Mouse (Mus musculus) urinary bladder, adult 2 months (tissue): ENCODE data around the gene Mvb12a. TPM values are rescaled to one million over a fixed set of nuclear protein-coding genes. Genes with fewer than 3 reads are reported as not detected.

ENCODE experiments used
- DNase-seq: peaks from one replicate; pipeline ENCODE4 v3.0.0; 2022; ENCODE audit warnings: low spot score
- polyA plus RNA-seq: library from polyadenylated mRNA; depleted of rRNA; stranded (reverse); fragments of >200 nt; gene quantifications from 2 replicates; pipeline ENCODE4 v1.2.3, GENCODE M21; 2012

Mvb12a gene
- polyA plus RNA-seq, 1 experiment, result 115 TPM

- DNase-seq, result no peak
Measured at GRCm38 (mm10) chr8:71566501-71566900, 23.8 kb downstream of the Mvb12a start, which contains the start of gene Nxnl1. Gene Nxnl1, minus strand, starts transcription at chr8:71566601.

GRCm38 (mm10) chr8:71567587-71567986, 24.9 kb downstream of the Mvb12a start:
- DNase-seq, result no peak

GRCm38 (mm10) chr8:71568387-71568937, 25.7 kb downstream of the Mvb12a start, which contains the start of gene Slc27a1:
Gene Slc27a1, plus strand, starts transcription at chr8:71568882.
- no peak for DNase-seq

- no peak for DNase-seq
Measured at GRCm38 (mm10) chr8:71568941-71569340, 26.2 kb downstream of the Mvb12a start.

DNA sequence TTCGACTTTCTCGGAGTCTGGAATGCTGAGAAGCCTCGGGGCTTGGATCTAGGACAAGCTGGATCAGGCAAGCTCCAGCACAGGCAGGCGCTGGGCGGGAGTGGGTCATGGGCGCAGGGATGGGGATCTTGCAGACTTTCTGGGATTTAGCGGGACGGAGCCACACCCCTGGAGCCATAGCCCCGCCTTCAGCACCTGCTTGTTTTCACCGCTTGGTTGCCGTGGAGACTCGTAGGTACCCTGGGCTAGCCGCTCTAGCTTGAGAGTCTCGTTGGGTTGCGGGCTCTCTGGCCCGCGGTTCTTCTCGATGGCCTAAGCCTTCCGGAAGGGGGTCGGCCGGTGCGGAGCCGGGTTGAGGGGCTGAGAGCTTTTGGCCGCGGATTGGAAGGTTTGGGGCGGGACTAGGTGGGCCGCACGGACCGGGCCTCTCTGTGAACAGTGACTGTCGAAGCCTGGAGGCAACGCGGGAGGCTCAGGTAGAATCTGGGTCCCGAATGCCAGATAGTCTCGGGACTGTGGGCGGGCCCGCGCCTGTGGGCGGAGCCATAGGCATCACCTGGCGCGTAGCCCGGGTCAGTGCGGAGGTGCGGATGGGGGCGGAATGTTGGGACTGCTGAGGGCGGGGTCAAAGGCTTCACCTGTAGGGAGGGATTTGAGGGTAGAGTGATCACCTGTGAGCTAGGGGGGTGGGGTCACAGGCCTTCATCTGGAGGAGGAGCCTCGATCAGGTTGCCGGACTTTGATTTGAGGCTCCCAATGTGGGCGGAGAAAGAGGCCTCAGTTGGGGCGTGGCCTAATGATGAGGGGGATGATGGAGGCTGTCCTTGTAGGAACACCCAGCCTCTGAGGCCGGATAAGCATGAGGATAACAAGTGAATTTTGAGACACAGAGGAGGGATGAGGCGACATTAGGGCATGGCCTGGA, 26.9 kb downstream of the Mvb12a start:
- DNase-seq, result peak; percentile 86

GRCm38 (mm10) chr8:71570291-71570954, 27.7 kb downstream of the Mvb12a start:
- peak; percentile 83 for DNase-seq

- no peak for DNase-seq
Measured at GRCm38 (mm10) chr8:71572077-71572476, 29.4 kb downstream of the Mvb12a start.

- DNase-seq, result no peak
Measured at GRCm38 (mm10) chr8:71572847-71573633, 30.3 kb downstream of the Mvb12a start.

- DNase-seq, result no peak
Measured at GRCm38 (mm10) chr8:71574426-71574825, 31.7 kb downstream of the Mvb12a start.

- no peak for DNase-seq
Measured at GRCm38 (mm10) chr8:71575020-71575419, 32.3 kb downstream of the Mvb12a start.

DNA sequence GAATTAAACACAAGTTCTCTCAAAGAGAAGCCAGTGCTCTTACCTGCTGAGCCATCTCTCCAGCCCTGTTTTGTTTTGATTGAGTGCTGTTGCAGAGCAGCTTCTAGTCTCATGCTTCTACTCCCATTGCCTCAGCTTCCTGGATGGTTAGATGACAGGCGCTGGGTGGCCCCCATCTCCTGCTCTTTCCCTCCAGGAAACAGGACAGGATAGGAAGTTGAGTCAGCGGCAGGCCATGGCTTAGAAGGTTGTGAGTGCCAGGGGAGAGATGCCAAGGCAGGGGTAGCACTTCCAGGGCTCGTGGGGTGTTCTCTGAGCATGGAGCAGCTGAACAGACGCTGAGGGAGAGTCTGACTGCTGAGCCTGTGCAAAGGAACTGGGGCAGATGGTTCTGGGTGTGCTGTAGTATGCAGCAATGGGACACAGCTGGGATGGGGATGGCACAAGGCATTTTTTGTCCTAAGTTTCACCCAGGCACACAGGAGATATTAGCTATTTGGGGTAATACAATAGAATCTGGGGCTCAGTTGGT, 35.2 kb downstream of the Mvb12a start:
- no peak for DNase-seq

GRCm38 (mm10) chr8:71579009-71579408, 36.3 kb downstream of the Mvb12a start:
- no peak for DNase-seq

- DNase-seq, result no peak
Measured at GRCm38 (mm10) chr8:71579476-71579875, 36.8 kb downstream of the Mvb12a start.

GRCm38 (mm10) chr8:71580201-71580600, 37.5 kb downstream of the Mvb12a start:
- no peak for DNase-seq

- peak; percentile 24 for DNase-seq
Measured at GRCm38 (mm10) chr8:71586891-71587290, 44.2 kb downstream of the Mvb12a start.

DNA sequence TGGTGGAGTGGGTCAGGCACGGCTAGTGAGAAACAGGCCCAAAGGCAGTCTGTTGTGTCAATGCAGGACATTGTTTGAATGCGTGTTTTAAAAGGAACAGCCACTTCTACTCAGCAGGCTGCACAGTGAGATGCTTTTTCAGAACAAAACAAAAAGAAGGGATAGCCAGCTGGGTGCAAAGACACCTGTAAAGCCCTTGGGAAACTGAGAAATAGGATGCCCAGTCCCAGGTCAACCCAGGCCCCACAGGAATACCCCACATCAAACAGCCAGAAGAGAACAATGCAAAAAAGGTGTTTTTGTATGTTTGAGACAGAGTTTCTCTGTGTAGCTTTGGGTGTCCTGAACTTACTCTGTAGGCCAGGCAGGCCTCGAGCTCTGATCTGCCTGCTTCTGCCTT, 46.0 kb downstream of the Mvb12a start:
- DNase-seq, result no peak

GRCm38 (mm10) chr8:71591017-71591416, 48.3 kb downstream of the Mvb12a start:
- no peak for DNase-seq

DNA sequence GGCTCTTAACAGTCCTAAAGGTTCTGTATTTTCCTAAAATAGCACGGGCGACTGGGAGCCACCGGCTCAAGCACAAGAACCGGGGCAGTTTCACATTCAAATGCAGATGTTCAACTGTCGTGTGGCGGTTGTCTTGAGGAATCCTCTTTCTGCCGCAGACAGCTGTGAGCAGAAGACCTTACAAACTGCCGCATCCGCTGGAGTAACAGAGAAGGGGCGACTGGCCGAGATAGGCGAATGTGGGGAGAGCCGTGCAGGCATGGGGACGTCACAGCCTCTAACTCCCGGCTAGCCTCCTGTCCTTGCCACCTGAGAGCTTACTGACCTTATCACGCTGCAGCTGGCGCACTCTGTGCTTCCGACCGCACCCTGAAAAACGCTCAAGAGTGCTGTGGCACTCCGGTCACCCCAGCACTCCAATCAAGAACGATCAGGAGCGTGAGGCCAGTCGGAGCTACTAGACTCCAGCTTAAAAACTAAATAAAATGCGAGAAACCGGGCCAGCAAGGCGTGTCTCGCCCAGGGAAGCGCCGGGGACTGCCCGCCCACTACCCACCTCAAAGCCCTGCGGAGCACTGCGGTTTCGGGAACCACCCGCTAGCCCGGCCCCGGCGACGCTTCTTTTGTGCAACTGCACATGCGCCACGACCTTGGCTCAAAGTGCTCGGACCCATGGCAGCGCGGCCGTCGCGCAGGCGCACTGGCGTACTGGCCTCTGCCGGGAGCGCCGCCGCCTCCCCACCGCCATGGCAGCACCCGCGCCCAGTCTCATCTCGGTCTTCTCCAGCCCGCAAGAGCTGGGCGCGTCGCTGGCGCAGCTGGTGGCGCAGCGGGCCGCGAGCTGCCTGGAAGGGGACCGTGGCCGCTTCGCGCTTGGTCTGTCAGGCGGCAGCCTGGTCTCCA, 49.0 kb downstream of the Mvb12a start, which contains the start of gene Pgls:
TSS of gene Pgls (plus strand) at position 706 of the 903 bp plus-strand sequence.
- DNase-seq, result peak; percentile 97

GRCm38 (mm10) chr8:71592374-71593170, 49.9 kb downstream of the Mvb12a start:
- no peak for DNase-seq
